Mouse (Mus musculus) Patski (cell line): ENCODE data around the gene Olfr569. TPM values are rescaled to one million over a fixed set of nuclear protein-coding genes. Genes with fewer than 3 reads are reported as not detected.

Experiments used
- ATAC-seq: fragments of 100-300 bp; one replicate; pipeline ENCODE4 v1.8.0; 2021
- CTCF ChIA-PET: fragments of 350-600 bp; sonication (Branson Sonifier 250); formaldehyde crosslinking; loops from one replicate; lab custom pipeline; 2022; ENCODE audit warnings: inconsistent platforms; lab: Charles Lee
- POLR2A ChIA-PET: fragments of 350-600 bp; sonication (Branson Sonifier 250); formaldehyde crosslinking; loops from one replicate; lab custom pipeline; 2022; ENCODE audit warnings: antibody characterized with exemption, inconsistent platforms; lab: Charles Lee
- DNase-seq: peaks from one replicate; pipeline ENCODE4 v3.0.0-alpha.2; 2011; ENCODE audit warnings: low read depth, low spot score
- H3K27me3 ChIP-seq: fragments of 371-371 bp; one replicate; pipeline ENCODE4 v1.5.1; 2021
- CTCF ChIP-seq: fragments of 100-300 bp; IDR thresholded peaks from one replicate; pipeline ENCODE4 v1.5.1; 2021
- in situ Hi-C: fragments of 300-500 bp; cut with MboI; formaldehyde crosslinking; loops from 3 replicates; pipeline ENCODE4 v1.11.1; 2018; ENCODE audit warnings: low pct_unique_long_range_greater_than_20kb, mixed read lengths
- polyA plus RNA-seq: library from polyadenylated mRNA; unstranded; gene quantifications from one replicate; pipeline ENCODE4 v1.2.3, GENCODE M21; 2021

The Olfr569 gene
- not detected for polyA plus RNA-seq

- POLR2A ChIA-PET = no interaction called here
- CTCF ChIA-PET = interaction anchor here (1.6 kb wide), 1 partner anchor 11 kb away, joined by 3 read pairs; no protein-coding TSS in a partner anchor
Observed at GRCm38 (mm10) chr7:102890782-102891181, at the start of gene Olfr569. Olfr569 (minus strand) TSS chr7:102890882.

GRCm38 (mm10) chr7:102927105-102927504, 36.4 kb upstream of the Olfr569 start:
- DNase-seq (no peak), ATAC-seq (no peak)
- ChIA-PET POLR2A (no interaction called here), CTCF (no interaction called here)
- TF ChIP-seq CTCF = no peak
- in situ Hi-C loops = no loop called here
- H3K27me3 ChIP-seq = peaks cover 4% of the 10 kb centered on the region

More at GRCm38 (mm10) chr7:102890782-102891181, at the start of gene Olfr569:
- DNase-seq (no peak), ATAC-seq (no peak)
- TF ChIP-seq CTCF = no peak
- H3K27me3 ChIP-seq = peaks cover 10% of the 10 kb centered on the region
- in situ Hi-C loops = no loop called here

- H3K27me3 ChIP-seq = peaks cover 4% of the 10 kb centered on the region
- in situ Hi-C loops = loop anchor here (5.0 kb wide), 1 partner anchor 257 kb away; no protein-coding TSS in a partner anchor
- DNase-seq (no peak), ATAC-seq (no peak)
- TF ChIP-seq CTCF = no peak
- ChIA-PET CTCF (no interaction called here), POLR2A (no interaction called here)
Observed at GRCm38 (mm10) chr7:102924109-102924508, 33.4 kb upstream of the Olfr569 start, which contains the start of gene Olfr572. Olfr572 (plus strand) TSS chr7:102924409.

GRCm38 (mm10) chr7:102919632-102920031, 28.9 kb upstream of the Olfr569 start:
- ChIA-PET POLR2A (no interaction called here), CTCF (interaction anchor here (1.0 kb wide), 1 partner anchor 14 kb away, joined by 3 read pairs; no protein-coding TSS in a partner anchor)
- peak; percentile 55 for TF ChIP-seq CTCF
- peak; percentile 9 for DNase-seq
- no peaks in the 10 kb centered on the region for H3K27me3 ChIP-seq
- in situ Hi-C loops = loop anchor here (5.0 kb wide), 3 partner anchors 227 to 412 kb away; no protein-coding TSS in a partner anchor
- no peak for ATAC-seq

GRCm38 (mm10) chr7:102917032-102917875, 26.6 kb upstream of the Olfr569 start, which contains the start of gene Olfr571:
Olfr571 (minus strand) TSS chr7:102917536.
- no peak for ATAC-seq
- DNase-seq = no peak
- CTCF ChIA-PET = no interaction called here
- POLR2A ChIA-PET = no interaction called here
- no peak for TF ChIP-seq CTCF
- H3K27me3 ChIP-seq = no peaks in the 10 kb centered on the region
- in situ Hi-C loops = loop anchor here (5.0 kb wide), 2 partner anchors 225 to 410 kb away; no protein-coding TSS in a partner anchor

- in situ Hi-C loops = loop anchor here (5.0 kb wide), 2 partner anchors 224 to 409 kb away; no protein-coding TSS in a partner anchor
- CTCF ChIA-PET = no interaction called here
- POLR2A ChIA-PET = no interaction called here
- ATAC-seq (no peak), DNase-seq (no peak)
- TF ChIP-seq CTCF = no peak
- no peaks in the 10 kb centered on the region for H3K27me3 ChIP-seq
Observed at GRCm38 (mm10) chr7:102916405-102916804, 25.7 kb upstream of the Olfr569 start.

GRCm38 (mm10) chr7:102915261-102915660, 24.6 kb upstream of the Olfr569 start:
- DNase-seq (no peak), ATAC-seq (no peak)
- in situ Hi-C loops = loop anchor here (5.0 kb wide), 2 partner anchors 223 to 408 kb away; no protein-coding TSS in a partner anchor
- no peaks in the 10 kb centered on the region for H3K27me3 ChIP-seq
- TF ChIP-seq CTCF = no peak
- ChIA-PET CTCF (no interaction called here), POLR2A (no interaction called here)

- no peaks in the 10 kb centered on the region for H3K27me3 ChIP-seq
- DNase-seq = no peak
- POLR2A ChIA-PET = no interaction called here
- CTCF ChIA-PET = no interaction called here
- in situ Hi-C loops = no loop called here
- TF ChIP-seq CTCF = no peak
- ATAC-seq = no peak
Observed at GRCm38 (mm10) chr7:102876822-102877221, 13.9 kb downstream of the Olfr569 start, which contains the start of gene Olfr568. Olfr568 (plus strand) TSS chr7:102877122.

GRCm38 (mm10) chr7:102858665-102859064, 32.0 kb downstream of the Olfr569 start, which contains the start of gene Olfr566:
Olfr566 (minus strand) TSS chr7:102858765.
- ATAC-seq = no peak
- POLR2A ChIA-PET = no interaction called here

GRCm38 (mm10) chr7:102855807-102856206, 34.9 kb downstream of the Olfr569 start:
- in situ Hi-C loops = no loop called here

More at GRCm38 (mm10) chr7:102858665-102859064, 32.0 kb downstream of the Olfr569 start, which contains the start of gene Olfr566:
- in situ Hi-C loops = no loop called here
- H3K27me3 ChIP-seq = no peaks in the 10 kb centered on the region
- no peak for DNase-seq
- CTCF ChIA-PET = no interaction called here
- TF ChIP-seq CTCF = no peak

More at GRCm38 (mm10) chr7:102855807-102856206, 34.9 kb downstream of the Olfr569 start:
- ATAC-seq (no peak), DNase-seq (no peak)
- ChIA-PET CTCF (no interaction called here), POLR2A (no interaction called here)
- no peak for TF ChIP-seq CTCF
- no peaks in the 10 kb centered on the region for H3K27me3 ChIP-seq

Other genes starting within 250 kb of the Olfr569 start
- not detected for gene Olfr555, start 232.1 kb downstream of the Olfr569 start, polyA plus RNA-seq
- not detected for gene Olfr556, start 226.0 kb downstream of the Olfr569 start, polyA plus RNA-seq
- gene Trim68, start 203.6 kb downstream of the Olfr569 start, polyA plus RNA-seq = 8.5 TPM
- gene Olfr557, start 195.0 kb downstream of the Olfr569 start, polyA plus RNA-seq = not detected
- gene Olfr558, start 188.7 kb downstream of the Olfr569 start, polyA plus RNA-seq = not detected
- not detected for gene Olfr33, start 171.8 kb downstream of the Olfr569 start, polyA plus RNA-seq
- not detected for gene Olfr559, start 163.4 kb downstream of the Olfr569 start, polyA plus RNA-seq
- gene Olfr560, start 131.5 kb downstream of the Olfr569 start, polyA plus RNA-seq = not detected
- not detected for gene Olfr78, start 131.4 kb downstream of the Olfr569 start, polyA plus RNA-seq
- gene Olfr561, start 119.7 kb downstream of the Olfr569 start, polyA plus RNA-seq = not detected
- not detected for gene Olfr564, start 87.4 kb downstream of the Olfr569 start, polyA plus RNA-seq
- not detected for gene Olfr566, start 32.1 kb downstream of the Olfr569 start, polyA plus RNA-seq
- gene Olfr568, start 13.8 kb downstream of the Olfr569 start, polyA plus RNA-seq = not detected
- not detected for gene Olfr570, start 3.7 kb upstream of the Olfr569 start, polyA plus RNA-seq
- not detected for gene Olfr571, start 26.7 kb upstream of the Olfr569 start, polyA plus RNA-seq
- gene Olfr572, start 33.5 kb upstream of the Olfr569 start, polyA plus RNA-seq = not detected
- gene Olfr573-ps1, start 51.7 kb upstream of the Olfr569 start, polyA plus RNA-seq = not detected
- gene Olfr574, start 57.6 kb upstream of the Olfr569 start, polyA plus RNA-seq = not detected
- gene Olfr575, start 67.9 kb upstream of the Olfr569 start, polyA plus RNA-seq = not detected
- not detected for gene Olfr576, start 71.8 kb upstream of the Olfr569 start, polyA plus RNA-seq
- gene Olfr577, start 85.1 kb upstream of the Olfr569 start, polyA plus RNA-seq = not detected
- gene Olfr578, start 98.4 kb upstream of the Olfr569 start, polyA plus RNA-seq = not detected
- not detected for gene Olfr582, start 147.1 kb upstream of the Olfr569 start, polyA plus RNA-seq
- not detected for gene Olfr583, start 160.4 kb upstream of the Olfr569 start, polyA plus RNA-seq
- not detected for gene Olfr584, start 191.0 kb upstream of the Olfr569 start, polyA plus RNA-seq
- not detected for gene Olfr585, start 206.8 kb upstream of the Olfr569 start, polyA plus RNA-seq
- gene Olfr586, start 234.8 kb upstream of the Olfr569 start, polyA plus RNA-seq = not detected
- gene Olfr588-ps1, start 250.0 kb upstream of the Olfr569 start, polyA plus RNA-seq = not detected